Mouse (Mus musculus) heart, postnatal 25 days (tissue): ENCODE results near the gene Car15. TPM values are rescaled to one million over a fixed set of nuclear protein-coding genes. Genes with fewer than 3 reads are reported as not detected.

Experiments
- DNase-seq: peaks from one replicate; pipeline ENCODE4 v3.0.0; 2022; ENCODE audit warnings: low spot score
- intact Hi-C: fragments of 180-260 bp; cut with DNase I; formaldehyde crosslinking; loops from one replicate; pipeline ENCODE4 v1.15.1; 2025
- total RNA-seq, 2 experiments: library from RNA; stranded (reverse); gene quantifications; 2 replicates each; pipeline ENCODE4 v1.2.3; 2021

Car15 gene
- total RNA-seq, 2 experiments from 2014 or later: 1.8 to 2.5 TPM

GRCm38 (mm10) chr16:17803675-17804448 lies 34.3 kb downstream of the Car15 start:
- DNase-seq: no peak
- intact Hi-C loops: no loop called here

- DNase-seq: no peak
- intact Hi-C loops: no loop called here
Observed at GRCm38 (mm10) chr16:17802839-17803674, 35.1 kb downstream of the Car15 start.

GRCm38 (mm10) chr16:17802456-17802838 lies 35.7 kb downstream of the Car15 start:
- intact Hi-C loops: no loop called here
- no peak for DNase-seq

- DNase-seq: no peak
- intact Hi-C loops: no loop called here
Observed at GRCm38 (mm10) chr16:17801777-17802455, 36.2 kb downstream of the Car15 start.

GRCm38 (mm10) chr16:17799584-17799983 lies 38.6 kb downstream of the Car15 start:
- DNase-seq: no peak
- intact Hi-C loops: no loop called here

GRCm38 (mm10) chr16:17798321-17799180 lies 39.6 kb downstream of the Car15 start:
- DNase-seq: peak; percentile 57

GRCm38 (mm10) chr16:17797812-17798311 lies 40.3 kb downstream of the Car15 start:
- no peak for DNase-seq
- intact Hi-C loops: no loop called here

More at GRCm38 (mm10) chr16:17798321-17799180, 39.6 kb downstream of the Car15 start:
- intact Hi-C loops: no loop called here

GRCm38 (mm10) chr16:17796971-17797811 lies 41.0 kb downstream of the Car15 start, which contains the start of gene Scarf2:
Scarf2 (plus strand) TSS chr16:17797282.
- intact Hi-C loops: no loop called here
- DNase-seq: peak; percentile 49

- DNase-seq: no peak
- intact Hi-C loops: no loop called here
Observed at GRCm38 (mm10) chr16:17796519-17796918, 41.6 kb downstream of the Car15 start.

- DNase-seq: no peak
- intact Hi-C loops: no loop called here
Observed at GRCm38 (mm10) chr16:17795643-17796042, 42.5 kb downstream of the Car15 start.

- DNase-seq: no peak
- intact Hi-C loops: no loop called here
Observed at GRCm38 (mm10) chr16:17794047-17794446, 44.1 kb downstream of the Car15 start.

GRCm38 (mm10) chr16:17792728-17793127 lies 45.4 kb downstream of the Car15 start:
- intact Hi-C loops: no loop called here
- DNase-seq: no peak

- intact Hi-C loops: no loop called here
Observed at GRCm38 (mm10) chr16:17785337-17785736, 52.8 kb downstream of the Car15 start.

More at GRCm38 (mm10) chr16:17785337-17785736, 52.8 kb downstream of the Car15 start:
- DNase-seq: no peak

Other genes starting within 250 kb of the Car15 start
- gene Smpd4, start 219.0 kb downstream of the Car15 start, total RNA-seq: 10 to 100 TPM; 18.3 to 20.7 TPM
- under 1 TPM in 1 of 2 experiments, not detected in 1; 0.36 TPM for gene Ccdc74a, start 191.9 kb downstream of the Car15 start, total RNA-seq
- gene Med15, start 105.5 kb downstream of the Car15 start, total RNA-seq: 10 to 100 TPM; 24.5 to 26.6 TPM
- 10 to 100 TPM; 16.1 to 16.7 TPM for gene Klhl22, start 78.7 kb downstream of the Car15 start, total RNA-seq
- 1 to 10 TPM; 5.1 to 5.6 TPM for gene Scarf2, start 41.1 kb downstream of the Car15 start, total RNA-seq
- not detected for gene B830017H08Rik, start 5.2 kb downstream of the Car15 start, total RNA-seq
- under 1 TPM; 0.17 to 0.68 TPM for gene Gm20518, start 53.3 kb upstream of the Car15 start, total RNA-seq
- gene Tssk1, start 55.9 kb upstream of the Car15 start, total RNA-seq: under 1 TPM; 0.05 to 0.11 TPM
- 10 to 100 TPM; 46.5 to 49.5 TPM for gene Dgcr2, start 60.2 kb upstream of the Car15 start, total RNA-seq
- gene Tssk2, start 60.3 kb upstream of the Car15 start, total RNA-seq: not detected
- gene Ess2, start 73.0 kb upstream of the Car15 start, total RNA-seq: 1 to 10 TPM; 8.7 to 9.3 TPM
- gene Gsc2, start 76.7 kb upstream of the Car15 start, total RNA-seq: not detected
- 10 to 100 TPM in 1 of 2 experiments, 1 to 10 TPM in 1; 7.1 to 14.8 TPM for gene Slc25a1, start 89.9 kb upstream of the Car15 start, total RNA-seq
- not detected for gene Vpreb2, start 142.1 kb upstream of the Car15 start, total RNA-seq
- 10 to 100 TPM; 39.6 to 44.8 TPM for gene Dgcr6, start 214.5 kb upstream of the Car15 start, total RNA-seq